Mouse (Mus musculus) cerebellum, adult 11-12 months (tissue): ENCODE data around the gene Nup35.

Source experiments
- DNase-seq: peaks from one replicate; pipeline ENCODE4 v3.0.0; 2022

Nup35 gene

DNA sequence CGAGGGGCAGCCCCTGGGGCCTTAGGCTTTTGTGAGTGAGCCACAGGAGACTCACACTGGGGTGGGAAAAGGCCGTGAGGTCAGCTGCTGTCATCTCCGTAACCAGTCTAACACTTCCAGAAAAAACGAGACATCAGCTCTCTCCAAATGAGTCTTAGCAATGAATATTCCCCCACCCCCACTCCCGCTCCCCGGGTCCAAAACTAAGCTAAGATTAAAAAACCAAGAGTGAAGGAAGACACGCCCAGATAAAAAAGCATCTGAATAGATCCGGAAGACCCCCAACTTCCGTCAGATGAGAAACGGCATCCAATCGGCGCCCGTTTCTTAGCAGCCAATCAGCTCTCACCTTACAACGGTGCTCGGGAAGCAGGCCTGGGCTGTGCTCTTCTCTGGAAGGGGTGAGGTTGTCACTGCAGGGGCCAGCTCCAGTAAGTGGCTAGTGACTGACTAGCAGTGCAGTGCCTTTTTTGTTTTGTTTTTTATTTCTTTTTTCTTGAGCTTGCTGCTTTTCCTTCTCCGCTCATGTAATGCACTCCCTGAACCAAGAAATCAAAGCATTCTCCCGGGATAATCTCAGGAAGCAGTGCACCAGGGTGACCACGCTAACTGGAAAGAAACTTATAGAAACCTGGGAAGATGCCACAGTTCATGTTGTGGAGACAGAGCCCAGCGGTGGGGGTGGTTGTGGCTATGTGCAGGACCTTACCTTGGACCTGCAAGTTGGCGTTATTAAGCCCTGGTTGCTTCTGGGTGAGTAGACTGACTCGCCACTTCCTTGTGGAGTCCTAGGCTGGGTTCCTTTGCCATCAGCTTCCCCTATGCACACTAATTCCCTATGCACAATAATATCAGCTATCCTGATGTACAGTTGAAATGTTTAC, at the start of gene Nup35, which contains the start of gene Dusp19:
Gene Nup35, plus strand, starts transcription at position 383 of the 884 bp plus-strand sequence.
Gene Dusp19, plus strand, starts transcription at position 192 of the 884 bp plus-strand sequence.
- peak; percentile 93 for DNase-seq

- DNase-seq: no peak
Measured at GRCm38 (mm10) chr2:80567411-80567810, 49.6 kb upstream of the Nup35 start.

- DNase-seq: no peak
Measured at GRCm38 (mm10) chr2:80570656-80571055, 46.4 kb upstream of the Nup35 start.

DNA sequence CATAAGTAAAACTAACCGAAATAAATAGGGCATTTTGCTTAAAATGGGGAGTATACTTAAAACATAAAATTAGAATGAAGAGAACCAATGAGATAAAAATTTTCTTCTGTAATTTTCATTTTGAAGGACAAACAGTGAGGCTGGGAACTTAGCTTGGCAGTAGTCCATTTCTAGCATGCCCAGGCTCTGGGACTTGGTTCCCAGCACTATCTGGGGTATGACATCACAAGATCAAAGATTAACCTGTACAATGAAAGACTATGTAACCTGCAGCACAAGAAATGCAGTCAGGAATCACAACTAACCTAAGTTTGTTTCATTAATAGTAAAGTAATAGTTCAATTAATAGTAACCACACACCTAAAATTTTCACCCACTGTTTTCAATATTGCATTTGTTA, 39.8 kb upstream of the Nup35 start:
- DNase-seq: no peak

DNA sequence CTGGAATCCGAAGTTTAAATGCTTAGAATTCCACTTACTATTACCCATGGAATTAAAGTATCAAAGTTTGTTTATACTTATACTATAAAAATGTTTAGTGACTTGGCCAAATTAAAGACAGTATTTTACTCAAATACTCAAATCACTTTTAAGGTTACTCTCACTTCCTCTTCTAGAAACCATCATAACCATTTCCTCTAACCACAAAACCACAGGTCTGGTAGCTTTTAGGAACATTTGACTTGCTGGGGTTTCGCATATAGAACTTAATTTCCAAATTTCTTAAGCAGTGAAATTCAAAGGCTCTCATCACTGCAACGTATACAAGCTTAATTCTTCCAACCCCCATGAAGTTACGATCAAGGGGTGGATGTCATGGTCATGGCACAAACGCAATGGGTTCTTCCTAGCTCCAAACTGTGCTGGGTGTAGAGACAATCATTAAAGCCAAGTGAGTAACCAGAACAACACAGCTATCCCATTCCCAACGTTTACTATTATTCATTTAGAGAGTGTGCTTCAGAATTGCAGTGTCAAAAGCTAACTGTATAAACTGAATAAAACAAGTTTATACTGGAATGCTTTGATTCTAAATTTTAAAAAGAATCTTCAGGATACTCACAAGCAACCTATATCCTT, 37.7 kb upstream of the Nup35 start:
- no peak for DNase-seq

DNA sequence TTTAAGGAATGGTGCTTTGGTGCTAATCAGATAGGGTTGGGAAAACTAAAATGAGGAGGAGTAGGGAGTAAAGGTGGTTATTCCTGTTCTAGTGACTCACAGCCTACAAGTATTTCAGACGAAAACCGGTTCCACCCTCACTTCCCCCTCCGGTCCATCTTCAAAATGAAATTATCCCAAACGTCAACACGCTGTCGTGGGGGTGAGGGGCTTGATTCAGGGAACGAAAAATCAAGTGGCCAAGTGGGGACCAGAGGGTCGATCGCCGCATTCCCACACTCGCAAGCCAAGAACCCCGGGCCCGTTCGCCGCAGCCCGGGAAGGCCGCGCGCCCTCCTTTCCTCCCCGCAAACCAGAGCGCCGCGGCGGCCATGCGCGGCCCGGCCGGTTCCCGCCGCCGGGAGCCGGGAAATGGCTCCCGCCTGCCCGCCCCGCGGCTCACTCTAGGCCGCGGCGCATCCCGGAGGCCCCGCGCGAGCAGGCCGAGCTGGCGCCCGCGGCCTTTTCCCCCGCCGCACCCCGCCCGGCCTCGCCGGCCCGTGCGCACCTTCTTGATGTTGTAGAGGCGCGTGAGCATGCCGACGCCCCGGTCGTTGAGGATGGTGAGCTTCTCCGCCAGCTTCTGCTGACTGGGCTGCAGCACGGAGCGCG, 36.6 kb upstream of the Nup35 start:
- no peak for DNase-seq

DNA sequence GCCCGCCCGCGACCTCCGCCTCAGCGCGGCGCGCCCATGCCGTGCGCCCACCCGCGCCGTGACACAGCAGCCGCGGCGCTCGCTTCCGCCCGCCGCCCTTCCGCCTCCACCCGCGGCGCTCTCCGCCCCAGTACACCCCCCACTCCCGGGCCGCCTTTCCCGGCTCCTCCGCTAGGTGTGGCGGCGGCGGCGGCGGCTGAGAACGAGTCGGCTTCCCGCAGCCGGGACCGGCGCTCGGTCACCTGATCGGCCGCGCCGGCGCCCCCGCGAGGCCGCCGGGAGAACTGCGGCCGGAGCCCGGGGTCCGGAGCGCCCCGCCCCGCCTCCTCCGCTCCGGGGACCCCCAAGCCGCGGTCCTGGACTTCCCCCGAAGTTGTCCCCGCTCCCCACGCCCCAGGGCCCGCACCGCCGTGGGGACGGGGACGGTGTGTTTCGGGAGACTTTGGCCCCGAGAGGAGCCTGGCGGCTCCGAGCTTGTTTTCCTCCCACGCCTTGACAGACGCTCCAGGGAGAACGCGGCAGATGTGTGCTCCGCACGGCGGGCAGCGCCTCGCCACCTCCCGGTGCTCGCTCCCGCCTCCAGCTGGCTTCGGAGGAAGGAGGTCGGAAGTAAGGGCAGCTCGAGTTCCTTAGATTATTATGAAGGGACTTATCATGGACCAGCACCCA, 35.9 kb upstream of the Nup35 start, which contains the start of gene Nckap1:
Gene Nckap1, minus strand, starts transcription at position 338 of the 669 bp plus-strand sequence.
- peak; percentile 91 for DNase-seq

GRCm38 (mm10) chr2:80582356-80582755, 34.7 kb upstream of the Nup35 start:
- DNase-seq: no peak

DNA sequence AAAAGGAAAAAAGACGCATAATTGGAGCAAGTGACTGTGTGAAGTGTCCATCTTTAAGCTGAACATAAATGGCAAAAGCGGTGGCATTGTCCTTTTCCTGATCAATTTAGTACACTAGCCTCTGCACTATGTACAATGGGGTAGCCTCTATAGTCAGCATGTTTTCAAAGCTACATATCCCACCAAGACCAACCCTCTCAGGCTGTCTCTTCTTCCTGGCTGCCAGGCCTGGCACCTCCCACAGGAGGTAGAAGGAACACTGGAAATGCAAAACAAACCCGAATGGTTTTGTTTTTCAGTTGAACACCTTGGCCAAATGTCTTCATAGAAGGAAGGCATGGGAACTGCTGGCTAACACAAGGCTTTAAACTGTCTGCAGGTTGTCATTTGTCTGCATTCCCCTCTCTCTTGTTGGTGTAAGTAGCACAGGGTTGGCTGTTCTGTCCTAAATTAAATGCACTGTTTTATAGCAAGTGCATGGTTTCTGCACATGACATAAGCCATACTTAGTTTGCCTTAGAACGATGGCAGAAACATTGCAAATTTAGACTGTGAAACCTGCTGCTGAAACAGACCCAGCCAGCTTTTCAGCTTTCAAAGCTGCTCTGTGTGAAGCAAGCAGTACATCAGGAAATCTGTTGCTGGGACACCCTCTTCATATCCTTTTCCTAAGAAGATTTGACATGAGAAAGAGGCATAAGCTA, 22.7 kb upstream of the Nup35 start:
- DNase-seq: no peak

GRCm38 (mm10) chr2:80596960-80597359, 20.1 kb upstream of the Nup35 start:
- DNase-seq: no peak

DNA sequence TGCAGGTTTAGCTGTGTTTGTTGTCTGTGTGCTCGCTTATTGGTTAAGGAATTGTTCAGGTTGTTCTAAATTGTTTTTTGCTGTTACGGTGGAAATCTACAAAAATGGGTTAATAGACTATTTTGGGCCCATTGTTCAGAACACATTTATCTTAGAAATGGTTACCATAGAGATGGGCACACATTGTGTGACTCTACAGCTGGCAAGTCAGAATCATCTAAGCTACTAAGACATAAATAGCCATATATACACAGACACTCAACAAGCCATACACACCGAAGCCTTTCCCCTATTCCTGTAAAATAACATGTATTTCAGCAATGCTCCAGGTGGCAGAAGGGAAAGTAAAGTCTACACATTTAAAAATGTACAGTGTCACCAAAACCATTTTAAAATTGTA, 17.2 kb upstream of the Nup35 start:
- no peak for DNase-seq

GRCm38 (mm10) chr2:80600611-80601010, 16.4 kb upstream of the Nup35 start:
- DNase-seq: no peak

DNA sequence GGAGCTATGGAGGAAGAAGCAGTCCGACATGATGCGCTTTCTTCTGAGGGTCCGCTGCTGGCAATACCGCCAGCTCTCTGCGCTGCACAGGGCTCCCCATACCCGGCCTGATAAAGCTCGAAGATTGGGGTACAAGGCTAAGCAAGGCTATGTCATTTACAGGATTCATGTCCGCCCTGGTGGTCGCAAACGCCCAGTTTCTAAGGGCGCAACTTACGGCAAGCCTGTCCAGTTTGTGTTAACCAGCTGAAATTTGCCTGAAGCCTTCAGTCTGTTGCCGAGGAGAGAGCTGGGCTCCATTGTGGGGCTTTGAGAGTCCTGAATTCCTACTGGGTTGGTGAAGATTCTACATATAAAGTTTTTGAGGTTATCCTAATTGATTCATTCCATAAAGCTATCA, 14.3 kb upstream of the Nup35 start:
- DNase-seq: no peak

DNA sequence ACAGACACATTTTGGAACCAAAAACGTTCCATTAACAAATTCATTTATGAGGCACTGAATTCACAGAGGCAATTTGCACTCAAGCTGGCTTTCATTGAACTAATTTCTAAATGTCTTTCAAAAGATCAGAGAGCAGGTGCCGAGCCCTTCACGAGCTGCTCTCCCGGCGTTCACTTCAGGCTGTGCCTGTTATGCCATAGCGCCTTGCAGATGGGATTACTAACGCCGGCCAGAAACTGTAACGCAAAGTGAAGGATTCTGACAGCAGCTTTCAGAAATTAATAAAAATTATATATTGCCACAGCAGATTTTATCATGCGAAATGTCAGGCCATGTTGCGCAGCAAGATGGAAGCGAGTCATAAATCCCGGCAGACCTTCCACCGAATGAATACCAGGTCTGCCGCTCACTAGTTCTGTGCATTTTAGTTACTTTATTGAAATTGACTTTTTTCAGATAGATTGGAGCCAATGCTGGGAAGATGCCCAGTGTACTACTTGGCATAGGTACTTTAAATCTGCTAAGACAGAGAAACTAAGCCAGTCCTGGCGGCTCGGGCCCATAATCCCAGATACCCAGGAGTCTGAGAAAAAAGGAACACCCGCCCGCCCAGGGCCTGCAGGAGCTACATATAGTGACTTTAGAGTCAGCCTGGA, 13.1 kb upstream of the Nup35 start:
- no peak for DNase-seq

- DNase-seq: no peak
Measured at GRCm38 (mm10) chr2:80612286-80612685, 4.8 kb upstream of the Nup35 start.

- no peak for DNase-seq
Measured at GRCm38 (mm10) chr2:80612796-80613195, 4.2 kb upstream of the Nup35 start.

DNA sequence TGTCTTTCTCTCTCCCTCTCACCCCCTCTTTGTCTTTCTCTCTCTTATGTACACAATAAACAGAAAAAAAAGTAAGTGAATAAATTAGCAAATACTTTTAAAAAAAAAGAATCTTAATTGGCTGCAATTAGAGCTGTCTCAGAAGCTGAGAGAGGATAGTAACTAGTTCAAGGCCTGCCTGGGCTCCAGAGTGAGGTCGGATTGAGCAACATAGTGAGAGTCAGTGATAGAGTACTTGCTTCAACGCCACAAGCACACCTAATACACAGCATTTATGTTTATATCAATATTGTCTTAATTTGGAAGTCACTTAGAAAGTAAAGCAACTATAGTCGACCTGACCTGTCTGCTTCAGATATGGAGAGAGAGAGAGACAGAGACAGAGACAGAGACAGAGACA, 2.0 kb downstream of the Nup35 start:
- no peak for DNase-seq

GRCm38 (mm10) chr2:80621921-80622320, 4.9 kb downstream of the Nup35 start:
- DNase-seq: no peak

- DNase-seq: no peak
Measured at GRCm38 (mm10) chr2:80624523-80624922, 7.5 kb downstream of the Nup35 start.

DNA sequence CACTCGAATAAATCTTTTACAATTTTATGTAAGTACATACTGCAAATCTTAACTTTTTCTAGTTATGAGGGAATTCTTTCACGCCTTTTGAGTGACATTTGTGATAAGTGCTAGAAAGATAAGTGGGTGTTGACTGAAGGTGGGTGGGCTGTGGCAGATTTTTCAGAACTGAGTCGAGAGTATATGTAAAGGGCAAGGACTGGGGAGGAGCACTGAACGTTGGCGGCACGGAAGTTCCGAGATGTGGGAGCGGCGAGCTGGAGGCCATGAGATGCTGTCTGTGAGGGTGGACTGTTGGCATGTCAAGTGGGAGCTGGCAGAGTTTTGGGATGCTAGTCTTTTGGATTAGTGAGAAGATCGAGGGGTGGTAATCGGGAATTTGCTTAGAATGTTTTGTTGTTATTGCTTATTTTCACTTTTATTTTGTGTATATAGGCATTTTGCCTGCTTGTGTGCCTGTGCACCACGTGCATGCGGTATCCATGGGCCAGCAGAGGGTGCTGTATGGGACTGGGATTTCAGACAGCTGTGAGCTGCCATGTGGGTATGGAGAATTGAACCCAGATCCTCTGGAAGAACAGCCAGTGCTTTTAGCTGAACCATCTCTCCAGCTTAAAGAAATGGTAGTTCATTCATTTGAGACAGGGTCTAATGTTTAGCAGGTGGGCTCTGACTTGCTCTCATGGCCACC, 15.4 kb downstream of the Nup35 start:
- DNase-seq: no peak
